Mouse (Mus musculus): ENCODE data around the gene Plxna4. TPM values are rescaled to one million over a fixed set of nuclear protein-coding genes. Genes with fewer than 3 reads are reported as not detected.

Gene Plxna4
- polyA plus RNA-seq, 1 experiment from 2014 or later, result 2.5 TPM

DNA sequence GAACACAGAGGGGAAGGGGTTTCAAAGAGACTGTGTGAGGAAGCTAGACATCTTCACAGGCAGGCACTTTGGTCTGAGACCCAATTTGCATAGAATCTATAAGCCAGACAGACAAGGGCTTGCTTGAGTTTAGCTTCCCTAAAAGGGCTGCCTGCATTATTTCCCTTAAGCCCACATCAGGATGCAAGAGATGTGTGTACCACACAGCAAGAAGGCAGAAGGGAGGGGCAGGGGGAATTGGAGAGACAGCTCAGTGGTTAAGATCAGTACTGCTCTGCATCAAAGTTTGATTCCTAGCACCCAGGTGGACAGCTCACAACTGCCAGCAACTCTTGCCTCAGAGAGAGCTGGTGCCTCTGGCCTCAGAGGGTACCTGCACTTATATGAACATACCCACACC lies 256.7 kb downstream of the Plxna4 start:
- no peak overlapping the region for H3K27ac ChIP-seq (ENCODE audit: low read length)

DNA sequence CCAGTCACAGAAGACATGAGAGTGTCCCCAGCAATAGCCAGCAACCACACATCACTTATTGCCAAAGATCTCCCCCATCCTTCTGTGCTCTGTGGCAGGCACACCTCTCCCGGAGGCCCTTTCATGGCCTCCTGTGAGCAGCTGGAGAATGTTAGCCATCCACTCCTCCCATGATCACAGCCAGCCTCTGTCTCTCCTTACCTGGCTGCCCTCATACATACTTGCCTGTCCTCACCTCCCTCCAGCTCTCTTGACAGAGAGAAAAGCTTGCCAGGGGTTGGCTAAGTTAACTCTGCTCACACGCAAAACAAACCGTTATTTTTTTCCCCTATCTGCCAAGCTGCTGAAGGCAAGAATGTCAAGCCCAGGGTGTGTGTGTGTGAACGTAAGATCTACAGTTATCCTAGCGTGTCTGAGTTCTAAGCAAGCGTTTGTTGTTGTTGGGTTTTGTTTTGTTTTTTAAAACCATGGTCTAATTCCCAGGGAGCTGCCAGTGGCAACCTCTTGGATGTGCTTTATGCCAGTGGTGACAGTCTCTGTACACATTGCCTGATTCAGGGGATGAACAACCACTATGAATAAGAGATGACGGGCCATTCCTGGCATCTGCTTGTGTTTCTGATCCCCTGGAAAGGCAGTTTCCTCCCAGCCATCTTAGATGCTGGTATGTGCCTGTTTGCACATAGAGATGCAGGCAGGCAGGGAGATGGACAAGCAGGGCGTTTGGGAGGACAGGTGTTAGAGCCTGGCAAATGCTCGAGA lies 257.8 kb downstream of the Plxna4 start:
- Histone ChIP-seq H3K27me3 (replicated peaks; ENCODE audit: insufficient read depth, low read length) (no peaks in the 10 kb centered on the region), H3K4me1 (ENCODE audit: insufficient read depth, low read depth, low read length) (0 out of 2 replicates have a peak, but pooled peaks cover 3% of the 10 kb centered on the region), H3K9ac (replicated peaks; ENCODE audit: low read depth) (no peak overlapping the region), H3K27ac (ENCODE audit: low read length) (no peak overlapping the region), H3K4me2 (replicated peaks; ENCODE audit: low read depth, low read length) (no peak overlapping the region), H3K36me3 (ENCODE audit: insufficient read depth, low read length) (no peaks in the 10 kb centered on the region), H3K4me3 (ENCODE audit: low read depth, low read length) (no peak overlapping the region), H3K9me3 (ENCODE audit: low read length) (no peaks in the 10 kb centered on the region)
- WGBS, result 66% methylated on average over 9 of the region's 9 CpGs
- no peak for ATAC-seq
- TF ChIP-seq CTCF (IDR thresholded peaks at IDR 0.05), result no peak
- no peak for DNase-seq (ENCODE audit: low spot score)

More for the DNA sequence above, 256.7 kb downstream of the Plxna4 start:
- no peaks in the 10 kb centered on the region for H3K9me3 ChIP-seq (ENCODE audit: low read length)
- H3K27me3 ChIP-seq (replicated peaks; ENCODE audit: insufficient read depth, low read length), result no peaks in the 10 kb centered on the region
- H3K4me2 ChIP-seq (replicated peaks; ENCODE audit: low read depth, low read length), result no peak overlapping the region
- H3K36me3 ChIP-seq (ENCODE audit: insufficient read depth, low read length), result no peaks in the 10 kb centered on the region
- no peak overlapping the region for H3K4me3 ChIP-seq (ENCODE audit: low read depth, low read length)
- H3K4me1 ChIP-seq (ENCODE audit: insufficient read depth, low read depth, low read length), result 0 out of 2 replicates have a peak, but pooled peaks cover 3% of the 10 kb centered on the region
- no peak for DNase-seq (ENCODE audit: low spot score)
- H3K9ac ChIP-seq (replicated peaks; ENCODE audit: low read depth), result no peak overlapping the region
- TF ChIP-seq EP300 (IDR thresholded peaks at IDR 0.05) (no peak), CTCF (IDR thresholded peaks at IDR 0.05) (no peak)
- no peak for ATAC-seq

DNA sequence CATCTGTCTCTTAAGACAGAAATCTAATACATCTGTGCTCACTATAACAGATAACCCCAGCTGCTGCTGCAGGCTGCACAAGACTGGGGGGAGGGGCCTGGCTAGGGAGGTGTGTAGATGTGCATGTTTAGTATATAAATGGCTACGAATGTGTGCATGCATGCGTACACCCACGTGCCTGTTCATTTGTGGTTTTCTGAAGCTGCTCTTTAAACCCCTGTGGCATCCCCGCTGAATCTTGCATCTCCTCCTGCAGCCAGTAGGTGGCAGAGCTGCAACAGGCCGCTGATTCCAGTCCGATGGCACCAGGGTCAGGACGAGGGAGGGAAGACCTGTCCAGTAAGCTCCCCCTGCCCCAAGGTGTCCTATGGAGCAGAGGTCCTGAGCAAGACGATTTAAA lies 260.0 kb downstream of the Plxna4 start:
- Histone ChIP-seq H3K9ac (replicated peaks; ENCODE audit: low read depth) (no peak overlapping the region), H3K4me3 (ENCODE audit: low read depth, low read length) (no peak overlapping the region), H3K27me3 (replicated peaks; ENCODE audit: insufficient read depth, low read length) (no peaks in the 10 kb centered on the region), H3K4me2 (replicated peaks; ENCODE audit: low read depth, low read length) (no peak overlapping the region), H3K27ac (ENCODE audit: low read length) (no peak overlapping the region), H3K4me1 (ENCODE audit: insufficient read depth, low read depth, low read length) (0 out of 2 replicates have a peak, but pooled peaks cover 3% of the 10 kb centered on the region), H3K9me3 (ENCODE audit: low read length) (no peaks in the 10 kb centered on the region), H3K36me3 (ENCODE audit: insufficient read depth, low read length) (no peaks in the 10 kb centered on the region)
- peak; percentile 48 for ATAC-seq
- TF ChIP-seq CTCF (IDR thresholded peaks at IDR 0.05) (peak; percentile 98), EP300 (IDR thresholded peaks at IDR 0.05) (no peak)
- peak; percentile 76 for DNase-seq (ENCODE audit: low spot score)
- WGBS, result 3% methylated on average over 8 of the region's 8 CpGs

DNA sequence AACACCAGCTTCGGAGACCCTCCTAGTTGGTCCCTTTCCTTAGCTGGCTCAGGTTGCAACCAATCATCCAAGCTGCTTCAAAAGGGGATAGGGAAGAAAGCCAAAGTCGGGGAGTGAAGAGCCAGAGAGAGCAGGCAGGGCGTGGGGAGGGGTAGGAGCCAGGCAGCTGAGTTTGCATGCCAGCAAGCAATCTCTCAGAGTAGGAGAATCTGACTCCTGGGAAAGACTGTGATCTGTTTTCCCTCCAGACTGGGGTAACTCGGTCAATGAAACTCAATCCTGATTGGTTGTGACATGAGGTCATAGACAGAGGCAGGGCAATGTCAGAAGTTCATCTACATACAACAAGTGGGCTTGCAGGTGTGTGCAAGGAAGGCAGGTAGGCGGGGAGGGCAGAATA lies 260.8 kb downstream of the Plxna4 start:
- DNase-seq (ENCODE audit: low spot score) (no peak), ATAC-seq (no peak)
- no peaks in the 10 kb centered on the region for H3K9me3 ChIP-seq (ENCODE audit: low read length)
- H3K4me3 ChIP-seq (ENCODE audit: low read depth, low read length), result no peak overlapping the region
- H3K4me1 ChIP-seq (ENCODE audit: insufficient read depth, low read depth, low read length), result 0 out of 2 replicates have a peak, but pooled peaks cover 3% of the 10 kb centered on the region
- 25% methylated on average over 5 of the region's 5 CpGs for WGBS
- H3K27me3 ChIP-seq (replicated peaks; ENCODE audit: insufficient read depth, low read length), result no peaks in the 10 kb centered on the region
- no peaks in the 10 kb centered on the region for H3K36me3 ChIP-seq (ENCODE audit: insufficient read depth, low read length)
- H3K27ac ChIP-seq (ENCODE audit: low read length), result no peak overlapping the region
- no peak overlapping the region for H3K9ac ChIP-seq (replicated peaks; ENCODE audit: low read depth)
- no peak for TF ChIP-seq EP300 (IDR thresholded peaks at IDR 0.05)
- TF ChIP-seq CTCF (IDR thresholded peaks at IDR 0.05), result no peak
- H3K4me2 ChIP-seq (replicated peaks; ENCODE audit: low read depth, low read length), result no peak overlapping the region

DNA sequence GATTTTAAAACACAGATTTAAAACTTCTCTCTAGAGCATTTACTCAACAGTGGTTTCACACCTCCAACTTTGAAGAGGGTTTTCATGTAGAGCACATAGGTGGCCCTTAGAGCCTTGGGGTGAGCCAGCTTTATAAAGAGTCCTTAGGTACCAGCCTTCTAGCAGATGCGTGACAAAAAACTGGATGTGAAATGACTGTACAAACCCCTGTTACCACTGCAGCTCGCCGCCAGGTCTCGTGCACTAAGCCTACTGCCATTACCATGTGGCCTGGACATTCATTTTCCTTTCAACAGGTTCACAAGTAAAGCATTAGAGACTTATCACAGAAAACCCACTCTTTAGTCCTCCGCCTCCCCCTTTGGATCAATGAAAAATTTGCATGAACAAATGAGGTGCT lies 261.6 kb downstream of the Plxna4 start:
- 89% methylated on average over 5 of the region's 5 CpGs for WGBS

DNA sequence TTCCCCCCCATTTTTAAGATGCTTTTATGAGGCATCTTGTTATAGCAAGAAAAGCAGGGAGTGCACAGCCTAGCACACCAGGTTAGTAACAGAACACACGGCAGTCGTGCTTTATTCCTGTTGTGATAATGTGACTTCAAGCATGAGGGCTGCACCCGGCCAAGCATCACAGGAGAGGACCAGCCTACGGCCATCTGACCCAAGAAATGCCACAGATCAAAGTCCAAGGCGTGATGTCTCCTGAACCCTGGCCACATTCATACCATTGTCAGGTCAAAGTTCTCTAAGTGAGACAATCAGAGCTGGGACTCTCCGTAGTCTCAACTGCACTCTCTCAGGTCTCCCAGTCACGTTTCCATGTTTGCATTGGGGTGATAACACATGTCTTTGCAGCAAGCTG lies 262.1 kb downstream of the Plxna4 start:
- WGBS, result 72% methylated on average over 7 of the region's 7 CpGs
- Histone ChIP-seq H3K27ac (ENCODE audit: low read length) (no peak overlapping the region), H3K4me3 (ENCODE audit: low read depth, low read length) (no peak overlapping the region), H3K9me3 (ENCODE audit: low read length) (no peaks in the 10 kb centered on the region), H3K9ac (replicated peaks; ENCODE audit: low read depth) (no peak overlapping the region), H3K27me3 (replicated peaks; ENCODE audit: insufficient read depth, low read length) (no peaks in the 10 kb centered on the region), H3K36me3 (ENCODE audit: insufficient read depth, low read length) (no peaks in the 10 kb centered on the region), H3K4me2 (replicated peaks; ENCODE audit: low read depth, low read length) (no peak overlapping the region), H3K4me1 (ENCODE audit: insufficient read depth, low read depth, low read length) (0 out of 2 replicates have a peak, but pooled peaks cover 3% of the 10 kb centered on the region)
- DNase-seq (ENCODE audit: low spot score) (no peak), ATAC-seq (no peak)
- TF ChIP-seq EP300 (IDR thresholded peaks at IDR 0.05), result no peak
- TF ChIP-seq CTCF (IDR thresholded peaks at IDR 0.05), result no peak

More for the DNA sequence above, 261.6 kb downstream of the Plxna4 start:
- Histone ChIP-seq H3K4me3 (ENCODE audit: low read depth, low read length) (no peak overlapping the region), H3K36me3 (ENCODE audit: insufficient read depth, low read length) (no peaks in the 10 kb centered on the region), H3K4me2 (replicated peaks; ENCODE audit: low read depth, low read length) (no peak overlapping the region), H3K9me3 (ENCODE audit: low read length) (no peaks in the 10 kb centered on the region), H3K9ac (replicated peaks; ENCODE audit: low read depth) (no peak overlapping the region), H3K27ac (ENCODE audit: low read length) (no peak overlapping the region), H3K4me1 (ENCODE audit: insufficient read depth, low read depth, low read length) (0 out of 2 replicates have a peak, but pooled peaks cover 3% of the 10 kb centered on the region), H3K27me3 (replicated peaks; ENCODE audit: insufficient read depth, low read length) (no peaks in the 10 kb centered on the region)
- ATAC-seq (no peak), DNase-seq (ENCODE audit: low spot score) (no peak)
- TF ChIP-seq CTCF (IDR thresholded peaks at IDR 0.05), result no peak
- no peak for TF ChIP-seq EP300 (IDR thresholded peaks at IDR 0.05)
